Mouse (Mus musculus): Measurements from ENCODE around the gene Cpeb3. TPM values are rescaled to one million over a fixed set of nuclear protein-coding genes. Genes with fewer than 3 reads are reported as not detected.

Gene Cpeb3
- polyA plus RNA-seq, 1 experiment from 2014 or later = 1.4 TPM

DNA sequence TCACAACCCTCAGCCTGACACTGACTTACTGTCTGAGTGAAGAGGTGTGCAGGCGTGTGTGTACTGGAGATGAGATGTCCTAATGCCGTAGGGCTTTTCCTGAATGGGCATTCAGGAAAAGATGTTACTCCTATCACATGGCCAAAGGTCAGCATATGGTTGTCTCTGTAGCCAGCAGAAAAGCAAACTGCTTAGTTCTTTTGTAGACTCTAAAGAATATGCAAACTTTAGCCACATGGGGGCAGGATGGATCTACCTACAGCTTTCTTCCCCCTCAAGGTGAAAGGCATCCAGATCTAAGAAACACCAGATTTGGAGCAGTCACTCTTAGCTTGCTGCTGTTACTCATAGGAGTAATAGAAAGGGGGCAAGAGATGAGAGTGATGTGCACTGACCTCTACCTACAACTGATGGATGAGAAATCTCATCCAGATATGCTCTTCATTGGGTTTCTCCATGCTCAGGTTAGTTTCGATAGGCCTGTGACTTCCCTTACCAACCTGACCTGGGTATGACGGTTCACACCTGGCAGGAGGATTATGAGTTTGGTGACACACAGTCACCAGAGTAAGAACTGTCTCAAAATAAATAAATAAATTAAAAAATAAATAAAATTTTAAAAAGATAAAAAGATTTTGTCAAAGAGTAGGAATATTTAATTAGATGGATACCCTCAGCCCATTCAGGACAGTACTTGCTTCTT lies 157.6 kb downstream of the Cpeb3 start:
- Histone ChIP-seq H3K9me3 (no peaks in the 10 kb centered on the region), H3K4me2 (no peak overlapping the region), H3K4me1 (no peaks in the 10 kb centered on the region), H3K9ac (no peak overlapping the region), H3K4me3 (no peak overlapping the region), H3K36me3 (no peaks in the 10 kb centered on the region), H3K27me3 (no peaks in the 10 kb centered on the region), H3K27ac (no peak overlapping the region)
- no peak; the same call in 1 of the 2 replicates for ATAC-seq (ENCODE audit: insufficient number of reproducible peaks, insufficient read depth, low FRiP score, low TSS enrichment, low read depth)
- 66% methylated on average over 4 of the region's 4 CpGs for WGBS

DNA sequence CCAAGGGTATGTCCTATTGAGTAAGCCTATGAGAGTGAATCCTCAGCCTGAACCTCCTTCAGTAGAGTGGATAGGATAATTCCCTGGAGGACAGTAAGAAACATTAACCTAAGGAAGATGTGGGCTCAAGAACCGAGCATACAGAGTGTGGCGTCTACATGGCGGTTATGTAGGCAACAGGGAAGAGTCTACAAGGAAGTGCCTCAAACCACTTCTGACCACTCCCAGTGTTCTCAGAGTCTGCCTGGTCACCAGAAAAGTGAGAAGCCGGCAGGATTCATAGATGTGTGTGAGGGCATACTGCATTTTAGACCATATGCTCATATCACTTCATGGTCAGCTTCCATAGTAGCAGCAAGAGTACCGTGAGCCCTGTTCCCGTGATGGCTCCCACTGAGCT lies 159.9 kb downstream of the Cpeb3 start:
- Histone ChIP-seq H3K27me3 (no peaks in the 10 kb centered on the region), H3K4me1 (no peaks in the 10 kb centered on the region), H3K27ac (no peak overlapping the region), H3K9ac (no peak overlapping the region), H3K4me2 (no peak overlapping the region), H3K9me3 (no peaks in the 10 kb centered on the region), H3K4me3 (no peak overlapping the region), H3K36me3 (no peaks in the 10 kb centered on the region)
- no peak for ATAC-seq (ENCODE audit: insufficient number of reproducible peaks, insufficient read depth, low FRiP score, low TSS enrichment, low read depth)
- 86% methylated on average over 6 of the region's 6 CpGs for WGBS

DNA sequence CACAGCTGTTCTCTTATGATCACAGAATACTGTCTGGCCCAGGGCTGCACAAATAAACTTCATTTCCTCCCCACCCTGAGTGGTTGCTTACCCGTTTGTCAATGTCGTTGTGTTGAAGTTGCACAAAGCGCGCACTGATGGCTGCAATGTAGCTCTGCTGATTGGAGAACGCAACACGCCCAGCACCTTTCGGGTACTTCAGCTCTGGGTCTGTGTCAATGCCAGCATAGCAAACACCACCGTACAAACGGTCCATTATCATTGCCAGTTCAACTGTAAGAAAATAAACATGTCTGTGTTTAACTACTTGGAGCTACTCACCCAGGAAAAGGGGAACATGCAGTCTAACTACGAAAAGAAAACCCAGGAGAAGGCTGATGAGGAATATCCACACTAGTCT lies 164.0 kb downstream of the Cpeb3 start:
- WGBS = 88% methylated on average over 10 of the region's 10 CpGs
- ATAC-seq (ENCODE audit: insufficient number of reproducible peaks, insufficient read depth, low FRiP score, low TSS enrichment, low read depth) = no peak

DNA sequence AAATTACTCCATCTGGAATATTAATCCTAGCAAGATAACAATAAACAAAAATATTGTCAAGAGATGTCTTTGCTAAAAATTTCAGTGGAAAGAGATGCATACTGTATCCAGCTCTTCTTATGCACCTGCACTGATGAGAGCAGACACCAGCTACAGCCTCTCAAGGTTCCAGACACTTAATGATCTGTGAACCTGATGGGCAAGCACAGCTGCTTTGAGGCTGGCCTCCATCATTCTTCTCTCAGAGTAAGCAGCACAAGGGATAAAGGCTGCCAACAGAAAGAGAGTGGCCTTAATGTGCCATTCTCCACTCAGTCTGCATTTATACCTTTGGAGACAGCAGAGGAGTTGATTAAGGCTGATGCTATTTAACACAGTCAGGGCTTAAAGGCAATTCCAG lies 167.5 kb downstream of the Cpeb3 start:
- no peak overlapping the region for H3K27ac ChIP-seq
- no peak for ATAC-seq (ENCODE audit: insufficient number of reproducible peaks, insufficient read depth, low FRiP score, low TSS enrichment, low read depth)
- H3K9me3 ChIP-seq = no peaks in the 10 kb centered on the region

More for the DNA sequence above, 164.0 kb downstream of the Cpeb3 start:
- Histone ChIP-seq H3K9ac (no peak overlapping the region), H3K36me3 (no peaks in the 10 kb centered on the region), H3K27me3 (no peaks in the 10 kb centered on the region), H3K9me3 (no peaks in the 10 kb centered on the region), H3K4me3 (no peak overlapping the region), H3K4me2 (no peak overlapping the region), H3K4me1 (no peaks in the 10 kb centered on the region), H3K27ac (no peak overlapping the region)

DNA sequence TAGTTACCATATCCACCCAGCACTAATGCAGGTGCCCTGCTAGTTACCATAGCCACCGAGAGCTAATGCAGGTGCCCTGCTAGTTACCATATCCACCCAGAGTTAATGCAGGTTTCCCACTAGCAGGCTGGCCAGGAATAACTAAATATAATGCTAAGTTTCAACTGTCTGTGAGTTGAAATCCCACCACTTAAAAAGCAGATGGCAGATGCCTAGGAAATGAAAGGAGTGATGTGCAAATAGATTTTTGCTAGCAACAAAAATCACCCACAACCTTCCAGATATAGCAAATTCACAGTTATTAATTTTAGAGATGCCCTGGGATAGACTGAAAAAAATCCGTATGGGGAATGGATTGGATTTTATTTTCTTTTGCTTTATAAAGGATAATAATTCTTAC lies 176.0 kb downstream of the Cpeb3 start:
- Histone ChIP-seq H3K27me3 (no peaks in the 10 kb centered on the region), H3K27ac (no peak overlapping the region), H3K4me3 (no peak overlapping the region), H3K4me2 (no peak overlapping the region), H3K9ac (no peak overlapping the region), H3K36me3 (no peaks in the 10 kb centered on the region), H3K9me3 (no peaks in the 10 kb centered on the region), H3K4me1 (no peaks in the 10 kb centered on the region)
- no peak for ATAC-seq (ENCODE audit: insufficient number of reproducible peaks, insufficient read depth, low FRiP score, low TSS enrichment, low read depth)
- WGBS = 79% methylated on average over 2 of the region's 2 CpGs

More for the DNA sequence above, 167.5 kb downstream of the Cpeb3 start:
- H3K4me2 ChIP-seq = no peak overlapping the region
- H3K36me3 ChIP-seq = no peaks in the 10 kb centered on the region
- H3K4me1 ChIP-seq = no peaks in the 10 kb centered on the region
- H3K9ac ChIP-seq = no peak overlapping the region
- H3K27me3 ChIP-seq = no peaks in the 10 kb centered on the region
- no peak overlapping the region for H3K4me3 ChIP-seq

DNA sequence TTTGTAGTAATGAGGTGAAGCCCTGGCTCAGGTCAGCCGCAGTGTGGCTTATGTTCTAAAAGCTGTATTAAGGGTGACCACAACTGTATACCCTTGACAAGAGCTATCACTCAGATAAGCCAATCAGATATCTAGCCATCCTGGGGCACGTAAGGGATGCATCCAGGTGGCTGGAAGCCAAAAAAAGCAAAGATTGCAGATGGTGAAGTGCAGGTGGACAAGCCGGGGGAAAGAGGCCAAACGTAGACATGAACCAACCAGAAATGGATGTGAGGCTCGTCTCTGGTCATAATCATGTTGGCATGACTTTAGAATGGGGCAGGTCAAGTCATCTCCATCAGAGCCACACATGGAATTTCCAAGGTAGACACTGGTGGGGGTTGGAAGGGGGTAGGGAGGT lies 177.0 kb downstream of the Cpeb3 start:
- Histone ChIP-seq H3K27ac (no peak overlapping the region), H3K4me1 (no peaks in the 10 kb centered on the region), H3K9ac (no peak overlapping the region), H3K4me3 (no peak overlapping the region), H3K4me2 (no peak overlapping the region), H3K36me3 (no peaks in the 10 kb centered on the region), H3K27me3 (no peaks in the 10 kb centered on the region), H3K9me3 (no peaks in the 10 kb centered on the region)
- no peak for ATAC-seq (ENCODE audit: insufficient number of reproducible peaks, insufficient read depth, low FRiP score, low TSS enrichment, low read depth)
- 88% methylated on average over 5 of the region's 5 CpGs for WGBS

DNA sequence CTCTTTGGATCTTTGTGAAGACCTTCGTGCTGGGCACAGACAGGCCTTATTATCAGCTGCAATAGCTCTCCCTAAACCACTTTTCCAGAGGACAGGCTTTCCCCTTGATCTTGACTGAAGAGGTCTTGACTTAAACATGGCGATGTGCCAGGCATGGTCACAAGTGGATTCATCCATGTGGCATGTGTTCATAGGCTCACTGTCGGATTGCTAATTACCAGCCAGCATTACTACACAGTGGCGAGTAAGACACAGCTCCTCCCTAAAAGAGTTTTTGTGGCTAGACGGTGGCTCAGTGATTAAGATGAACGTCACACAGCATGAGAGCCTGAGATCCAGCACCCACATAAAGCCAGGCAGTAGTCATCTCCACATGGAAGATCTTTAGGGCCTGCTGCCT lies 178.6 kb downstream of the Cpeb3 start:
- H3K9me3 ChIP-seq = no peaks in the 10 kb centered on the region
- WGBS = 83% methylated on average over 6 of the region's 6 CpGs
- no peak overlapping the region for H3K4me2 ChIP-seq
- H3K36me3 ChIP-seq = no peaks in the 10 kb centered on the region
- H3K27me3 ChIP-seq = no peaks in the 10 kb centered on the region
- H3K27ac ChIP-seq = no peak overlapping the region
- no peak overlapping the region for H3K9ac ChIP-seq
- H3K4me3 ChIP-seq = no peak overlapping the region
- H3K4me1 ChIP-seq = 0 out of 2 replicates have a peak, but pooled peaks cover 4% of the 10 kb centered on the region
- ATAC-seq (ENCODE audit: insufficient number of reproducible peaks, insufficient read depth, low FRiP score, low TSS enrichment, low read depth) = no peak

DNA sequence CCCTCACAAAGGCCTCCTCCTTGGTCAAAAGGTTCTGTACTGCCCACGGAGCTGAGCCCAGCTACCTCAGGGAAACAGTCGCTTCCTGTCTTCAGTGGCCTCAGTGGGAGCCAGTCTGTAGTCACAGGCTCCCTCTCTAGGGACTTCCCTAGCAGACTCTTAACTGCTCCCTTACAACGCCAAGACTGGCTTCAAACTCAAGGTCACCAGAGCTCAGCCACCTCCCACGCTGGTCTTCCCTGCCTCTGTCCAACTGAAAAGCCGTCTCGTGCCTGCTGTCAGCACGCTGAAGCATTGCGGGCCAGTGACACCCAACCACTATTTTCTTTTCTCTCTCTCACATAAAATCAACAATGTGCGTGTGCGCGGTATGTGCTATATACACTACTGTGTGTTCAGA lies 182.0 kb downstream of the Cpeb3 start:
- no peaks in the 10 kb centered on the region for H3K27me3 ChIP-seq
- no peak for ATAC-seq (ENCODE audit: insufficient number of reproducible peaks, insufficient read depth, low FRiP score, low TSS enrichment, low read depth)
- H3K4me1 ChIP-seq = peaks cover 4% of the 10 kb centered on the region; the same call in 1 of the 2 replicates
- H3K36me3 ChIP-seq = no peaks in the 10 kb centered on the region
- 81% methylated on average over 11 of the region's 11 CpGs for WGBS
- no peak overlapping the region for H3K27ac ChIP-seq
- H3K9ac ChIP-seq = no peak overlapping the region
- H3K4me3 ChIP-seq = no peak overlapping the region
- no peaks in the 10 kb centered on the region for H3K9me3 ChIP-seq
- H3K4me2 ChIP-seq = no peak overlapping the region

DNA sequence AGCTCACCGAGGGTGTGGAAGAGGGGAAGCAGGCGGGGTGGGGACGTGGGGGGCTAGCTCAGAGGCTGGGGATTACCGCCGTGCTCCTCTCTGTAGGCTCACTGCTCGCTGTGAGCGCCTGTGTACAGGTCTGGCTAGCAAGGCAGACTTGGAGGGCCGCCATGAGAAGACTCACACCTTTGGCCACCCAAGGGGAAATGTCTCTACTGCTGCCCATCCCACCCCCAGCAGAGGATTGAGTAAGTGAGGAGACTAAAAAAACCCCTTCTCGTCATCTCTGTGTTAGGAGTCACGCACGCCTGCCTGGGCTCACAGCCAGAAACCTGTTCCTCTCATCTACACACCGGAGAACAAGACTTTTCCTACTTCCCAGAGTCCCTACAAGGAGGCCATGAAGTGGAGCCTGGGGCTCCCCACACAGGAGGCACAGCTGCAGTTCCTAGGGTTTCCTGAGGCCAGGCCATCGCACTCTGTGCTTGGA lies 182.5 kb downstream of the Cpeb3 start:
- 74% methylated on average over 13 of the region's 13 CpGs for WGBS
- H3K4me2 ChIP-seq = no peak overlapping the region
- ATAC-seq (ENCODE audit: insufficient number of reproducible peaks, insufficient read depth, low FRiP score, low TSS enrichment, low read depth) = peak; percentile 28; the same call in 1 of the 2 replicates
- no peaks in the 10 kb centered on the region for H3K9me3 ChIP-seq
- no peaks in the 10 kb centered on the region for H3K36me3 ChIP-seq
- no peak overlapping the region for H3K9ac ChIP-seq
- peaks cover 4% of the 10 kb centered on the region; the same call in 1 of the 2 replicates for H3K4me1 ChIP-seq
- H3K27me3 ChIP-seq = no peaks in the 10 kb centered on the region
- no peak overlapping the region for H3K27ac ChIP-seq
- H3K4me3 ChIP-seq = no peak overlapping the region

DNA sequence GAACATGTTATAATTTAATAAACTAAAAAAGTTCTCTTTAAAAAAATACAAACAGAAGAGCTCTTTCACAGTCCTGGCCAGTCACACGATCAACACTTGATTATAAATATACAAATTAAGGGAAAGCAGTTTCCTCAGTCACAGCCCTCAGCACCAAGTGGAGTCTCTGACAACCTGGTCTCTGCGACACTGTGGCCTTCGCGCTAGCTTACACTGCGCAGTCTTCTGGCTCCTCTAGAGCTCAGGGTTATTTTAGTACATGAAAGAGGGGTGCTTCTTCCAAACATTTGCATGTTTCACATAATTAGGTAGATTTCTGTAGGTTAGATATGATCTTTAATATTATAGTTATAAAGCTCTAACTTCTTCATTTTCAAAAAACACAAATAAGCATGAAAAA lies 186.3 kb downstream of the Cpeb3 start:
- Histone ChIP-seq H3K4me3 (no peak overlapping the region), H3K36me3 (no peaks in the 10 kb centered on the region), H3K9me3 (no peaks in the 10 kb centered on the region), H3K27ac (no peak overlapping the region), H3K27me3 (no peaks in the 10 kb centered on the region), H3K9ac (no peak overlapping the region), H3K4me1 (peaks cover 14% of the 10 kb centered on the region; the same call in 1 of the 2 replicates), H3K4me2 (no peak overlapping the region)
- no peak for ATAC-seq (ENCODE audit: insufficient number of reproducible peaks, insufficient read depth, low FRiP score, low TSS enrichment, low read depth)
- 87% methylated on average over 5 of the region's 5 CpGs for WGBS

DNA sequence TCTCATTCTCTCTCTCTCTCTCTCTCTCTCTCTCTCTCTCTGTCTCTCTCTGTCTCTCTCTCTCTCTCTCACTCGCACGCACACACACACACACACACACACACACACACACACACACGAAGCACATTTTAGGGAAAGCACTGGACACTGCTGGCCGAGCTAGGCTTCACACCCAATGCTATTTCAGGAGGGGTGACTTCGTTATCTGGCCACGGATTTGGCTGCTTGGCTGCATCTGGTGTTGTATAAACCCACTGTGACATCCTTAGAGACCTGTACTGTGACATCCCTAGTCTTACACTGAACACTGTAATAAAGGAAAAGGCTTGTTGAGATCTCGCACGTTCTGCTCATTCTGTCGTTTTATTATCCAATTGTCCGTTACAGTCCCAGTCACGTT lies 187.4 kb downstream of the Cpeb3 start:
- H3K27me3 ChIP-seq = no peaks in the 10 kb centered on the region
- 88% methylated on average over 11 of the region's 11 CpGs for WGBS
- H3K27ac ChIP-seq = no peak overlapping the region
- H3K4me3 ChIP-seq = no peak overlapping the region
- no peak for ATAC-seq (ENCODE audit: insufficient number of reproducible peaks, insufficient read depth, low FRiP score, low TSS enrichment, low read depth)
- peaks cover 10% of the 10 kb centered on the region; the same call in 1 of the 2 replicates for H3K4me1 ChIP-seq
- H3K9ac ChIP-seq = no peak overlapping the region
- 0 out of 2 replicates have a peak, but pooled peaks cover under 1% of the 10 kb centered on the region for H3K9me3 ChIP-seq
- H3K4me2 ChIP-seq = no peak overlapping the region
- no peaks in the 10 kb centered on the region for H3K36me3 ChIP-seq

DNA sequence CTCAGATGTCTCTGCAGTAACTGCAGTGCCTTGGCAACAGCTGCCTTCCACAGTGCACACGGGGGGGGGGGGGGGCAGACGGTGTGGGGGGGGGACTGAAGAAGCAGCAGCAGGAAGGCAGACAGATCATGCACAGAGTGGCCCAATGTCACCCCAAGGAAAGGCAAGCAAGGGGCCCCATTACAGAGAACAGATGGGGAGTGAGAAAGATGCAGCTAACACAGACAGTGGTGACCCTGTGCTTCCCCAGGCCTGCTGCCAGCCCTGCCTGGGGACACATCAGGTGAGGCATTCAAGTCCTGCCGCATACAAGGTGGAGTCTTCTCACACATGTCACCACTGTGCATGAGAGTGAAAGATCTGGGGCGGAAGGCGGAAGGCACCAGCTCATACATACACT lies 187.9 kb downstream of the Cpeb3 start:
- H3K9ac ChIP-seq = no peak overlapping the region
- 62% methylated on average over 5 of the region's 5 CpGs for WGBS
- no peak for ATAC-seq (ENCODE audit: insufficient number of reproducible peaks, insufficient read depth, low FRiP score, low TSS enrichment, low read depth)

More for the DNA sequence above, 187.9 kb downstream of the Cpeb3 start:
- H3K9me3 ChIP-seq = 0 out of 2 replicates have a peak, but pooled peaks cover 5% of the 10 kb centered on the region
- no peak overlapping the region for H3K4me2 ChIP-seq
- H3K36me3 ChIP-seq = no peaks in the 10 kb centered on the region
- H3K4me3 ChIP-seq = no peak overlapping the region
- peaks cover 10% of the 10 kb centered on the region; the same call in 1 of the 2 replicates for H3K4me1 ChIP-seq
- no peak overlapping the region for H3K27ac ChIP-seq
- H3K27me3 ChIP-seq = no peaks in the 10 kb centered on the region
